Mouse (Mus musculus) megakaryocyte, adult 5-6 weeks (primary cell): ENCODE data around the gene Pdhb. TPM values are rescaled to one million over a fixed set of nuclear protein-coding genes. Genes with fewer than 3 reads are reported as not detected.

Source experiments
- ATAC-seq: 2 replicates; pipeline ENCODE4 v1.8.0; 2016; ENCODE audit warnings: mild to moderate bottlenecking, inconsistent platforms; ENCODE audit not compliant: poor library complexity, severe bottlenecking
- total RNA-seq, 2 experiments: library from RNA; stranded (forward) in 1 of 2; stranded (reverse) in 1 of 2; fragments of 153-499, 151-499 nt in 1 of 2; fragments of 221-1000, 200-1000 nt in 1 of 2; gene quantifications; 2 replicates each; pipeline versions ENCODE4 v1.2.3 to v1.2.4; 2015 to 2017

The Pdhb gene
- total RNA-seq (2015) (72.7 and 76.3 TPM in 2 replicates), total RNA-seq (2017) (101 and 115 TPM in 2 replicates)

GRCm38 (mm10) chr14:8172507-8173410 lies at the start of gene Pdhb:
Gene Pdhb (minus strand): TSS chr14:8173025.
- ATAC-seq, result peak; percentile 91

GRCm38 (mm10) chr14:8222561-8222960 lies 49.7 kb upstream of the Pdhb start:
- no peak for ATAC-seq

- ATAC-seq, result no peak
These were observed 48.1 kb upstream of the Pdhb start for GRCm38 (mm10) chr14:8220912-8221311.

GRCm38 (mm10) chr14:8220306-8220705 lies 47.5 kb upstream of the Pdhb start:
- ATAC-seq, result peak; percentile 45

- ATAC-seq, result no peak
These were observed 47.1 kb upstream of the Pdhb start for GRCm38 (mm10) chr14:8219876-8220275.

GRCm38 (mm10) chr14:8218730-8219380 lies 46.0 kb upstream of the Pdhb start:
- no peak for ATAC-seq

- no peak for ATAC-seq
These were observed 45.4 kb upstream of the Pdhb start for GRCm38 (mm10) chr14:8218238-8218637.

- ATAC-seq, result no peak
These were observed 43.3 kb upstream of the Pdhb start for GRCm38 (mm10) chr14:8216100-8216499.

GRCm38 (mm10) chr14:8215208-8215778 lies 42.5 kb upstream of the Pdhb start:
- ATAC-seq, result no peak

GRCm38 (mm10) chr14:8214299-8215207 lies 41.7 kb upstream of the Pdhb start:
- ATAC-seq, result peak; percentile 33

GRCm38 (mm10) chr14:8213803-8214224 lies 41.0 kb upstream of the Pdhb start, which contains the start of gene Kctd6:
Gene Kctd6 (plus strand): TSS chr14:8214140.
- ATAC-seq, result peak; percentile 97

GRCm38 (mm10) chr14:8212996-8213395 lies 40.2 kb upstream of the Pdhb start:
- no peak for ATAC-seq

GRCm38 (mm10) chr14:8209896-8210295 lies 37.1 kb upstream of the Pdhb start:
- no peak for ATAC-seq

- no peak for ATAC-seq
These were observed 36.1 kb upstream of the Pdhb start for GRCm38 (mm10) chr14:8208876-8209275.

GRCm38 (mm10) chr14:8207543-8207942 lies 34.7 kb upstream of the Pdhb start:
- no peak for ATAC-seq

- no peak for ATAC-seq
These were observed 34.3 kb upstream of the Pdhb start for GRCm38 (mm10) chr14:8207105-8207504.

GRCm38 (mm10) chr14:8206179-8206910 lies 33.5 kb upstream of the Pdhb start:
- ATAC-seq, result no peak

- no peak for ATAC-seq
These were observed 28.9 kb upstream of the Pdhb start for GRCm38 (mm10) chr14:8201715-8202114.

- ATAC-seq, result no peak
These were observed 27.9 kb upstream of the Pdhb start for GRCm38 (mm10) chr14:8200769-8201168.

GRCm38 (mm10) chr14:8192727-8193126 lies 19.9 kb upstream of the Pdhb start:
- ATAC-seq, result no peak
